Mouse (Mus musculus) gastrocnemius, postnatal 36 days (tissue): ENCODE data around the gene Neto2. TPM values are rescaled to one million over a fixed set of nuclear protein-coding genes. Genes with fewer than 3 reads are reported as not detected.
"Not testable (repeated sequence)": the region's sequence is repeated elsewhere in the genome, so short reads cannot be mapped to it uniquely, and the experiment has no call there.

ENCODE experiments used
- DNase-seq, 2 experiments: peaks; one replicate each; pipeline ENCODE4 v3.0.0; 2022
- intact Hi-C: fragments of 180-260 bp; cut with DNase I; formaldehyde crosslinking; loops from one replicate; pipeline ENCODE4 v1.15.1; 2025
- long read RNA-seq, 2 experiments: library from polyadenylated mRNA; stranded (forward); transcript quantifications; one replicate each; pipeline ENCODE4 v2.0.0; 2021
- total RNA-seq, 2 experiments: library from RNA; stranded (reverse); gene quantifications; 2 replicates each; pipeline ENCODE4 v1.2.3; 2021

The Neto2 gene
- 1 to 10 TPM; 1.5 to 2.0 TPM for total RNA-seq
- long read RNA-seq, experiment 1, full-length matches to known transcripts, result 1 of 1 reads
- long read RNA-seq, experiment 1, partial matches to known transcripts, result 0 of 1 reads
- long read RNA-seq, experiment 1, other reads (novel, unspliced or antisense), result 0 of 1 reads
- long read RNA-seq, experiment 2, partial matches to known transcripts, result 0 of 1 reads
- long read RNA-seq, experiment 2, other reads (novel, unspliced or antisense), result 0 of 1 reads

DNA sequence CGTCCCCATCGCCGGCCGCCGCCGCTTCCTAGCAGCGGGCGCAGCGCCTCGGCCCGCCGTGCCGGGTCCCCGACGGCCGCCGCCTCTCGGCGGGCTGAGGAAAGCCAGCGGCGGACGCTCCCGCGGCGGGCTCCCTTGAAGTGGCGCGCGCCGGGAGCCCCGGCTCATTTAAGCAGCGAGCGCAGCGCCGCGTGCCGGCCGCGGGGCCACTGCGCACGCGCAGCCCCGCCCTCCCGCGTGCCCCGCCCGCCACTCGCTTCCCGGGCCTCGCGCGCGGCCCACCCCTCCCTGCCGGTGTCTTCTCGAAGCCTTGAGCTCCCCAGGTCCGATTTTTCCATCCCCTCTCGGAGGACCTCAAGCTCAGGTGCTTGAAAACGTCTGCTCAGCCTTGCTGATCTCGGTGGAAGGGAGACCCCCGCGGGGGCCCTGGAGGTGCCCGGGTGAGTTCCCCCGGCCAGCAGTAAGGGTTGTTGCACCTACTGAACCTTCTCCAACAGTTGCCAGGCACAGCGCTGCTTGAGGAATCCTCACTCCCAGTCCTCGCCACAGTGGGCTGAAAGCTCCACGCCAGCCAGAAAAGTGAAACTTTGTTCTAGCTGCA, at the start of gene Neto2:
TSS of gene Neto2 (minus strand) at position 174 of the 601 bp plus-strand sequence.
- intact Hi-C loops, result loop anchor here (2.0 kb wide), 1 partner anchor 836 kb away; no protein-coding TSS in a partner anchor
- peak; percentile 28 to 47 for DNase-seq

DNA sequence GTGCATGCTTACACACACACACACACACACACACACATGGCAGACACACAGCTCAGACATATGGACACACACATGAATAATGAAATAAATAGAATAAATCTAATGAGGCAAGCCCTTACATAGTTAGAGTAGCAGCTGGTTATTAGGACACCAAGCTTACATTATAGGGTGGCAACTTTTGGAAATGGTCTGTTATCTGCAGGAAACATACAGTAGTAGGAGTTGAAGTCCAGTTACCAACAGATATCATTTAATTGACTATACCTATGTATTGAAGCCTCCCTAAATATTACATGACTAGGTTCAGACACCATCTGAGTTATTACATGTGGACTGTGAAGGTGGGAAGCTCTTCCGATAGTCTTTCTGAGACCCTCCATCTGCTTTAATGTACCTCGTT, 44.3 kb upstream of the Neto2 start:
- intact Hi-C loops, result no loop called here
- no peak for DNase-seq

DNA sequence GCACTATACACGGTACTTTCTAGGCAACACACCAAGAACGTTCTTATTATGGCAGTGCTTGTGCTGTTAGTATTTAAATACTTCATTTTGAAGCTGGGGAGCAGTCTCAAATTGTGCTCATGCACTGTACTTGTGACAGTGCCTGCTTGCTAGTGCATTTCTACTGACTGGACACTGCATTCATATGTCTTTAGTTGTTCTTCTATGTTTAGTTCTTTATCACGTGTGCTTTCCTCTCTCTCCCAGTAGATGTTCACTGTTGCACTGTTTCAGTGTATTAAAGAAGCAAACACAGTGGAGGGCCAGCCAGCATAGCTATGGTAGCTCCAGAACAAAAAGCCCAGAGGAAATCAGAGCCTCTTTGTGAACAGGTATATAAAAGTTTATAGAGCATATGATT, 29.8 kb upstream of the Neto2 start:
- DNase-seq, result no peak
- intact Hi-C loops, result no loop called here

DNA sequence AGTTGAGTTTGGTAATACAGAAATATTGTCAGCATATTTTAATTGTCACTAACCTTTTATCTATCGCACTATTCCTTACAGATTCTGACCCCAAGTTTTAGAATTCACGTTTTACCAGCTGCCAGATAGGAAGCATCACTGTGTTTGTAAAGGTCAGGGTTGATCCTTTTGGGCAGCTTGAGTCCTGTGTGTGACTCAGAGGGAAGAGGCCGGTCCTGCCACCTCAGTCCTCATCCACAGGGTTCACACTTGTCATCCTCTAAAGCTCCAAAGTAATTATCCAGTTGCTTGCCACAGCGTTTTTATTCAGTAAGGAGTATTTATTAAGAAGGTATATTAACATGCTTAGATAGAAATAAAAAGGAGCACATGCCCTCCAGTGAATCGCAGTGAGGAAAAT, 16.5 kb upstream of the Neto2 start:
- intact Hi-C loops, result no loop called here
- DNase-seq, result no peak

DNA sequence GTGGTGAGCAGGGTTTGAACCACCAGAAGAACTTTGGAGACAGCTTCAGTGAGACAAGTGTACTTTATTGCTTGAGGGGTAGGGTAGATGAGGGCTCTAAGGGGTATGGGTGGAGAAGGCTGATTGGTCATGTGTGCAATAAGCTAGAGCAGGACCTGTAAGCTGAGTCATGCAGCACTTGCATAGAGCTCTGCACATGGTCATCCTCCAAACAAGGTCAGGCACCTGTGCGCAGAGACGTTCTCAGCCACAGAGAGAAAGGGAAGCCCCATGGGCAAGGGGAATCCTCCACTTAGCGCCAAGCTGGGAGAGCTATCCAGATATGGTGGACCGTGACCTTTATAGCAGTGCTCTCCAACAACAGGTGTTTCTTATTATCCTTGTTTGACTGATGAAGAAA, 16.0 kb upstream of the Neto2 start:
- DNase-seq, result no peak
- intact Hi-C loops, result no loop called here

DNA sequence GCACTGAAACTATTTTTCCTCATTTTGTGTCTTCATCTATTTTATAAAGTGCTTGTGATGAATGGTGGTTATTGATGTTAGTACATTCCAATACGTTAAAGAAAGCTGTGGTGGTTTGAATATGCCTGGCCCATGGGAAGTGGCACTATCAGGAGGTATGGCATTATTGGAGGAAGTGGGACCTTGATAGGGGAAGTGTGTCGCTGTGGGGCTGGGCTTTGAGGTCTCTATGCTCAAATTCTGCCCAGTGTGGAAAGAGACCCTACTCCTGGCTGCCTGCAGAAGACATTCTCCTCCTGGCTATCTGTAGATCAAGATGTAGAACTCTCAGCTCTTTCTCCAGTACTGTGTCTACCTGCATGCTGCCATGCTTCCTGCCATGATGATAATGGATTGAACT, 6.3 kb upstream of the Neto2 start:
- intact Hi-C loops, result no loop called here
- no peak for DNase-seq

DNA sequence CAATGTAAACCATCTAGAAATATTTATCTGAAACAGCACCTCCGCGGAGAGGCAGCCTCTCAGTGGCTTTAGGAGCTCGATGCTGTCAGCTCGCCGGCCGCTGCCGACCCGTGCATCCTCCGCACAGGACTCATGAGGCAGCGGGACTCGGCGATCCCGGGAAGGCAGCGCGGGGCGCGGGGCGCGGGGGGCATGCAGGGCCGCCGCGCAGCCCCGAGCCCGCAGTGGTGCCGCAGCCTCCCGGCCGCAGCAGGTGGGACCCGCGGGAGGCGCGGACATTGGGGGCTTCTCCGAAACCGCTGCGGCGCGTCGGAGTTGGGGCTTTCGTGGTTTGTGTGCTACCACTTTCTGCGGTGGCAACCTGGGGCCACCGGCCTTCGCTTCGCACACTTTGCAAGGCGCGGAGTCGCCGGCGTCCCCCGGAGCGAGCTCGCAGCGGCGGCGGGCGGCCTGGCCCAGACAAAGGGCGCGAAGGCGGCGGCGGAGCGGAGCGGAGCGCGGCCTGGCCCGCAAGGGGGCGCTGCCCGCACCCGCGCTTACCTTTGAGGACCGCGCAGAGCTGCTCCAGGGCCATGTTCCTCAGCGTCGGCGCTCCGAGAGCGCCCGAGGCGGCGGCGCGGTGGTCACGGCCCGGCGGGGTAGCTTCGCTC, 498 bp downstream of the Neto2 start:
- intact Hi-C loops, result loop anchor here (2.0 kb wide), 1 partner anchor 837 kb away; no protein-coding TSS in a partner anchor
- peak in 1 of 2 experiments; percentile 20 for DNase-seq

DNA sequence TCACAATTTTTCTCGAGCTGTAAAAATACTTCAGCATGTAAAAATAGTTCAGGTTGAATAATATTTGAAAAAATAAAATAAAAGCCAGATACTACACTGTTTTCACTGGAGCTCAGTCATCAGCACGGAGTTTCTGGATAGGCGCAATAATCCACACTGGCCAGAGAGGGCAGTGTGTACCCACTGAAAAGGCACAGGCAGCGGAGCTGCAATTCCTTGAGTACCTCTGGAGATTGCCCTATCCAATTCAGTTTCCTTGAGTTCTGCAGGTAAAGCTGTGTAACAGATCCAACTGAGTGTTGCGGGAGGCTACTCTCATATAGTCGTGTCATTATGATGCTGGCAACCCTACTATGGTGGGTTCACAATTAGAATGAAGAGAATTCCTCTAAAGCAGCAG, 1.7 kb downstream of the Neto2 start:
- intact Hi-C loops, result loop anchor here (5.0 to 10.0 kb wide), 2 partner anchors 346 to 888 kb away; no protein-coding TSS in a partner anchor
- DNase-seq, result peak; percentile 22 to 32

DNA sequence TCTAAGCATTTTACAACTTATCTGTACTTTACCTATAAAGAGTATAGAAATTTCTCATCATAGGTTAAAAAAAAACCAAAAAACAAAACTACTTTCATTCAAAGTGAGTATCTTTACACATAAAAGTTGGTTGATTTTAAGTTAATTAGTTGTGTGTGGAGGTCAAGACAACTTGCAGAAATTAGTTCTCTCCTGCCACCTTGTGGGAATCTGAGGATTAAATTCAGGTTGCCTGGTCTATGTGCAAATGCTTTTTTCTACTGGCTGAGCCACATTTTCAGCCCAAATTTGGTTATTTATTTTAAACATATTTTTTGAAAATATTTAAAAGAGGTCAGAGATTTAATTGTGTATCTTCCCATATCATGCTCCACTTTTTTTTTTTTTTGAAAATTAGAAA, 35.6 kb downstream of the Neto2 start:
- no peak for DNase-seq
- intact Hi-C loops, result loop anchor here (1.0 to 2.0 kb wide), 2 partner anchors 62 to 210 kb away; no protein-coding TSS in a partner anchor

DNA sequence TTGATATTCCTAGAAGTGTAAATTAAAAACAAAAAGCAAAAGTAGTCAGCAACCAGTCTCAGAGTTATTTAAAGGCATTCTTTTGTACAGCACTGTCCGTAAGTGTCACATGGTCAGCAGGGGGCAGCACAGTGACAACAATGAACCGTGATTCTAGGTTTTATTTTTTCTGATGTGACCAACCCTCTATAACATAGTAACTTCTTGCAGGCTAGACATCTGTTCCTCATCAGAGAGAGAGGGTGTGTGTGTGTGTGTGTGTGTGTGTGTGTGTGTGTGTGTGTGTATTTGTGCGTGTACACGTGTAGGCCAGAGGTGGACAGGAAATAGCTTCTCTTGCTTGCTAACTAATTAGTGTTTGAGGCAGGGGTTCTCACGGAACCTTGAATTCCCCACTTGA, 38.7 kb downstream of the Neto2 start:
- intact Hi-C loops, result no loop called here
- DNase-seq, result peak; percentile 24 to 39

DNA sequence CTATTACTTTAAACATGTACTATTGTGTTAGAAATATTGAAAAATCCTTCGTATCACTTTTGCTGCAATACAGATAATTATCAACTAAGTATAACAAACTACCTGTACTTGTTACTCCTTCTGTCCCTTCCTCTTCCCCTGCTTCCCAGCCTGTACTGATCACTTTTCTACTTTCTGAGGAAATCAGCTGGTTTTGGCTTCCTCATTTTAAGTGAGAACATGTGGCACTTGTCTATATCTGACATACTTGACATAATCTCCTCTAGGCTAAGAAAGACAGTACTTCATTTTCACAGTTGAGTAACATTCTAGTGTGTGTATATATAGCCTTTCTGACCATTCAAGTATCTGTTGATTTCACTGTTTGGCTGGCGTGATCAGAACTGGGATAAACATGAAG, 49.5 kb downstream of the Neto2 start:
- no peak for DNase-seq
- intact Hi-C loops, result no loop called here

DNA sequence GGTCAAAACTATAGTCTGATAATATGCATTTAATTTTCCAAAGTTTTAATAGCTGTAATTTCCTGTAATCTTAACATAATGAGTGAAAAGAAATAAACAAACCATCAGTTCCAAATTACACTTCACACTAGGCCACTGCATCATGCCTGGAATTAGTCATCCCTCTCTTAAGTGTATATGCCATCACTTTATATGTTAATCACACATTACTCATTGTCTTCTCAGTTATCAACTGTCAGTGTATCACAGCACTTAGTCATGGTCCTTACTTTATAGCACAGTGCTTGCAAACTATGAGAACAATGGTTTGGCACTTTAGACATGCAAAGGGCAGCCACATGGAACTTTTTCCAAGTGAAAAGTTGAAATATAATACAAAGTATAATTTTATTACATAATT, 52.2 kb downstream of the Neto2 start:
- DNase-seq, result no peak
- intact Hi-C loops, result no loop called here

DNA sequence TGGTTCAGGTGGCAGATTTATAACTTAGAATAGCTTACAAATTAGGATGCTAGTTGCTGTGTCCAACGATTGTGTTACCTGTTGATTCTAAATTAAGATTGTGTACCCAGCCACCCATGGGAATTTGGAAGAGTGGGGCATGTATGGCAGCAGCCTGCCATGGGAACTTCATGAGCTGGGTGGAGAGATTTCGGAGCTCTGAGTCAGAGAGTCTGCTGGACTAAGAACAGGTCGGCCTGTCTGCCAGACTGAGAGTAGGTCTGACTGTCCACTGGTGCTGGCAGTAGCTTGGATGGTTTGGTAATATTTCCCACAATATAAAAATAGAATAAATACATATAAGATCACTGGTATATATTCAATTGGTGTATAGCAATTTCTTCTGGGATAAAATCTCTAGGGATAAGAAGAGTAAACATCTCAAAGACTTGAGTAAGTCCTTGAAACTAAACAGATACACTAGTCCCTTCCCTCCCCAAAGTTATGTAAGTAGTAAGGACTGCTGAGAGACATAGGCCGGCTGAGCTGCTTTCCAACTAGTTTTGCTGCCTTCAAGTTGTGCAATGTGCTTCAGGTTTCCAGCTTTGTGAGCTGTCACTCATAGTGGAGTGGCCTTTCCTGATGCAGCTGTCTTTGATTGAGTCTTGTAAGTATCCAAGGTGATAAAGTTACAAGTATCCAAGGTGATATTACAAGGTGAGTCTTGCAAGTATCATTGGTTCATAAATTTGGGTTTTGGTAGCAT, 55.6 kb downstream of the Neto2 start:
- intact Hi-C loops, result no loop called here

DNA sequence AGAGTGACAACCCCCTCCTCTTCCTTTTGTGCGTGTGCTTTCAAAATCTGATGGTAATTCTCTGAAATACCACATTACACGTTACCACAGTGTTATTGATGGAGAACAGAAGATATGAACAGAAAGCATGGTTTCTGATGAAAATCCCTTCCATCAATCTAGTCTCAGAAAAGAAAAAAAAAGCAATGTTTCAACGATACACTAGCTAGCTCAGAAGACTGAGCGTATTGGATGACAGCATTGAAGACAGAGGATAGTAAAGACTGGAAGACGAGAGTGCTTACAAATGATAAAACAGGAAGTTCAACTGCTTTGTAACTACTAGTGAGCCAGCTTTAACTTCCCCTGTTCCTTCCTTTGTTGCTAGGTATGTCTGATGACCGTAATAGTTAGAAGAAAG, 76.3 kb downstream of the Neto2 start:
- intact Hi-C loops, result no loop called here
- DNase-seq, result no peak

More for the DNA sequence above, 55.6 kb downstream of the Neto2 start:
- peak in 1 of 2 experiments; percentile 6 for DNase-seq

DNA sequence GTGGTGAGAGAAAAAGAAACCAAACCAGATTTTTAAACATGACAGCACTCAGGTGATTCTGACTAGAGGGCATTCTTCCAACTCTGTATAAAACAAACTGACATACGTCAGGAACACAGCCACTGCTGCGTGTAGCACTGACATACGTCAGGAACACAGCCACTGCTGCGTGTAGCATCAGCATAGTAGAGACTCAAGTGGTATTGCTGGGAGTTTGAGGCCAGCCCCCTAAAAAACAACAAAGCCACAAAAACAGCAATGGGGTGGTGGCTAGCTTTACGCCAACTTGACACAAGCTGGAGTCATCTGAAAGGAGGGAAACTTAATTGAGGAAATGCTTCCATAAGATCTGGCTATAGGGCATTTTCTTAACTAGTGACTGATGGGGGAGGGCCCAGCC, 77.5 kb downstream of the Neto2 start:
- DNase-seq, result no peak
- intact Hi-C loops, result no loop called here

DNA sequence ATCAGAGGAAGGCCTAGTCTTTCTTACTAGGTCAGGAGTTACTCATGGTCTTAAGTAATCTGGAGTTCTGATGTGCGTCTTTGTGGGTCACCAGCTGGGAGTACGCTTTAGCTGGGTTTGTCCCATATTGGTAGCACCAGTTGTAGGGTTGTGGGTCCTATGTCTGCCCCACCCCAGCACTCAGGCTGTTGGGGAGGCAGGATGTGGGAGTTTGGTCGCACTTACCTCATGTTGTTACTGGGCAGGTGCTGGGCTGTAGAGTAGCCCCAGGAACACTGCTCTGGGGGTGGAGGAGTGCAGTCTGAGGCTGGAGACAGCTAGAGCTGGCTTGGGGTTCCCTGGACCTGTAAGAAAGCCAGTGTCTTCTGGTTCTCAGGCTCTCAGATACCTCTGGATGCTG, 81.9 kb downstream of the Neto2 start:
- intact Hi-C loops, result no loop called here
- DNase-seq, result no peak

DNA sequence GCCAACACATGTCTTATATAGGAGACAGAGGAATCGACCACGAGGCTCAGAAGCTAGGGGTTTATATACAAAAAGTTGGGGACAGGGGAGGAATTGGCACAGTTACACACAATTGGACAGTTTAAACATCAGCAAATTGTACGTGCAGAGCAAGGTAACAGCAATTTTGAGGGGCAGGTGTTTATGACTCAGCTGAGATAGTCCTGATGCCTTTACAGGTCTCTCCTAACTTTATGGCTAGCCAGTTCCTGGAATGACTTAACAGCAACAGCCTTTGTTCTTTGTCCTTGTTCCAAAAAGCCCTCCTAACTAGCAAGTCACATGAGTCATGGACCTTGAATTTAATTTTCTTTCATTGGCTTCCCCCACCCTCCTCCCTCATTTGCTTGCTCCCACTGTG, 83.6 kb downstream of the Neto2 start:
- DNase-seq, intact Hi-C loops: not testable (repeated sequence)

DNA sequence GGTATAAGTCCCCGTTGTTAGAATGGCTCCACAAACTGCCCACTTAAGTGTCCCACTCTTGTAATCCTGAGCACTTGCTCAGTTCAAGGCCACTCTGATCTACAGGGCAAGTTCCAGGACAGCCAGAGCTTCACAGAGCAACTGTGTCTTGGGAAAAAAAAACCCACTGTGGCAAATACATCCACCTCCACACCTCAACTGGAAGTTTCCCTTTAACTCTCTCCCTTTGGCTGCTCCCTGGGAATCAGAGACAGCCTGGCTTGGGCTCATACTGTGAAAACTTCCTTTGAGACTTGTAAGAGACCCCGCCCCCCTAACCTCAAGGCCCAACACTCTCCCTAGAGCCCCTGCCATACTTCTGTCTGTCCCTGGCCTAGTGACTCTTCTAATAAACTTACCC, 91.9 kb downstream of the Neto2 start:
- no peak for DNase-seq
- intact Hi-C loops, result no loop called here

DNA sequence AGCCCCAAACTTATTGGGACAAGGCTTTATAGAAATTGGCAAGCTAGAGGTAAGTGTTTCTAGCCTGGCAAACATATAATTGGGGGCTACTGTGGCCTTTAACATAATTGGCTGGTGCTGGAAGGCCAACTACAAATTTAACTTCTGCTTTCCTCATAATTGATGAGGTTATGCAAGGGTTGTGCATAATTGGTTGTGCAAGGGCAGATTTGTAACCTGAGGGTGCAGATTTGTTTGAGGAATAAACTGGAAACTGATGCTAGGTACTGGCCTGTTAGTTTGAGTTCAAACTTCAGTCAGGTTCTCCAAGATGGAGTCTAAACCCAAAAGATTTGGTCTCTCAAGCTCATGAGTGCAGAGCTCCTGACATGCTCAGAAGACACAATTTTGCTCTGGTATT, 92.9 kb downstream of the Neto2 start:
- intact Hi-C loops, result no loop called here
- DNase-seq, result no peak

DNA sequence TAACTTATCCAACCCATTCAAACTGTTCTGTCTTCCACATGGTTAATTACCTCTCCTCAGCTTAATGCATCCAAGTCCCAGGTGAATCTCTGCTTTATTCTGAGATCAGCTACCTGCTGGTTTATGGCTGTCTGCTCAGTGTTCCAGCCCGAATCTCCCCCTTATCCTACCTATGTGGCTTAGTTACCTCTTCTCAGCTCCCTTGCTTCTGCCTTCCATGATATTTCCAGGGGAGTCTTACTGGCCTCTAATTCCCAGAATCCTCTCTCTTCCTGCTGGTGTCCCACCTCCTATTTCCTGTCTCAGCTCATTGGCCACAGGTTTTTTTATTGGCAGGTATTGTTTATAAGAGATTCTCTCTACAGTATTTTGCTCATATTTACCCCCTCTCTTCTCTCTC, 93.8 kb downstream of the Neto2 start:
- no peak for DNase-seq
- intact Hi-C loops, result no loop called here

DNA sequence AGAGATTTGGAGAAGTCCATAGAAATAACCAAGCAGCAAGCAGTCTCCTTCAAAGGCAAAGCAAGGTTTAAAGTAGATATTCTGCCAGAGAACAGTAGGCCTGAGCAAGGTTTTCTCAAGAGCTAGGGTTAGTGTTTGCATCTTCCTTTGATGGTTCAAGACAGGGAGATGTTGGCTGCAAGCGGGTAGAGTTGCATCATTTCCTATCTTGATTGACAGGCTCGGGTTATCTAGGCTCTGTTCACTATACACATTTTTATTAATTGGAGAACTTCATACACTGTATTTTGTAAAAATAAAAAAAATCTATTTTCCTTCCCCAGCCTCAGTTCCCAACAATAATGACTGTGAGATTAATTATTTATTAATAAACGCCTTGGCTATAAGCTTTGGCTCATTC, 94.2 kb downstream of the Neto2 start:
- intact Hi-C loops, result no loop called here
- DNase-seq, result no peak
